Mouse (Mus musculus) liver, embryonic 14.5 days (tissue): ENCODE measurements around the gene Ifne. TPM values are rescaled to one million over a fixed set of nuclear protein-coding genes. Genes with fewer than 3 reads are reported as not detected.
"Not testable (repeated sequence)": the region's sequence is repeated elsewhere in the genome, so short reads cannot be mapped to it uniquely, and the experiment has no call there.

Source experiments
- ATAC-seq: fragments of 200-750 bp; cut with Nextera tagmentation; 2 replicates; pipeline ENCODE4 v1.8.0; 2017; ENCODE audit warnings: moderate number of reproducible peaks, mild to moderate bottlenecking, moderate library complexity; ENCODE audit not compliant: insufficient read depth
- DNase-seq, 3 experiments: peaks; one replicate each; pipeline ENCODE4 v3.0.0-alpha.2; 2012 to 2013; ENCODE audit warnings: low read depth in 3 of 3, low spot score in 3 of 3
- H3K27ac ChIP-seq: fragments of 300-500 bp; sonication (generic); 2 replicates; pipeline ENCODE4 v1.5.1; 2014; ENCODE audit warnings: moderate library complexity, mild to moderate bottlenecking, control low read depth, inconsistent platforms
- H3K27me3 ChIP-seq: fragments of 300-500 bp; sonication (generic); 2 replicates; pipeline ENCODE4 v1.6.1; 2014; ENCODE audit warnings: mild to moderate bottlenecking, low read length, moderate library complexity; ENCODE audit not compliant: control insufficient read depth, insufficient read depth
- H3K36me3 ChIP-seq: fragments of 300-500 bp; sonication (generic); replicated peaks from 2 replicates; pipeline ENCODE4 v1.6.1; 2014; ENCODE audit warnings: low read depth; ENCODE audit not compliant: control insufficient read depth, insufficient read depth
- H3K4me1 ChIP-seq, 2 experiments: fragments of 200-500 bp in 1 of 2; fragments of 300-500 bp in 1 of 2; sonication (generic) in 1 of 2; replicated peaks; 2 replicates each; pipeline ENCODE4 v1.6.1; 2012 to 2014; ENCODE audit warnings: antibody characterized with exemption in 1 of 2, inconsistent platforms in 1 of 2, low read length in 1 of 2; ENCODE audit not compliant: control insufficient read depth in 2 of 2, insufficient read depth in 2 of 2
- H3K4me2 ChIP-seq: fragments of 300-500 bp; sonication (generic); 2 replicates; pipeline ENCODE4 v1.6.1; 2014; ENCODE audit warnings: low read depth, mild to moderate bottlenecking, control low read depth, moderate library complexity
- H3K4me3 ChIP-seq, 2 experiments: fragments of 200-500 bp in 1 of 2; fragments of 300-500 bp in 1 of 2; sonication (generic) in 1 of 2; 2 replicates each; pipeline ENCODE4 v1.5.1; 2012 to 2014; ENCODE audit warnings: low read depth in 2 of 2, low read length in 2 of 2, mild to moderate bottlenecking in 2 of 2, control low read depth in 1 of 2, inconsistent platforms in 1 of 2, moderate library complexity in 1 of 2; ENCODE audit not compliant: insufficient read depth in 1 of 2
- H3K9ac ChIP-seq: fragments of 300-500 bp; sonication (generic); replicated peaks from 2 replicates; pipeline ENCODE4 v1.6.1; 2014; ENCODE audit warnings: mild to moderate bottlenecking, control low read depth, moderate library complexity
- H3K9me3 ChIP-seq: fragments of 300-500 bp; sonication (generic); 2 replicates; pipeline ENCODE4 v1.6.1; 2016; ENCODE audit warnings: low read length, mixed read lengths; ENCODE audit not compliant: control insufficient read depth
- CTCF ChIP-seq: IDR thresholded peaks from 2 replicates; pipeline ENCODE4 v1.5.1; 2016; ENCODE audit warnings: antibody characterized with exemption, low read depth, control low read depth
- EP300 ChIP-seq: IDR thresholded peaks from 2 replicates; pipeline ENCODE4 v1.6.1; 2016; ENCODE audit warnings: antibody characterized with exemption, low read depth
- WGBS: fragments of 180-500 bp; shearing (Covaris S2); extraction: QIAGEN DNeasy Blood & Tissue Kit; methylation state at CpG from one replicate; pipeline ENCODE4 v1.1.7; 2014; ENCODE audit not compliant: insufficient replicate concordance; 5-methylcytosine and 5-hydroxymethylcytosine counted together
- microRNA counts: library from miRNA; unstranded; fragments of <30 nt; microRNA quantifications from one replicate; lab custom pipeline; 2016
- microRNA-seq: library from miRNA; unstranded; fragments of <30 nt; microRNA quantifications from one replicate; pipeline ENCODE4, GENCODE M21; 2016
- polyA plus RNA-seq, 2 experiments: library from polyadenylated mRNA; depleted of rRNA in 1 of 2; stranded (reverse) in 1 of 2; unstranded in 1 of 2; fragments of >200 nt; fragmentation: Nextera tagmentation in 1 of 2; extraction: Ambion mirVana in 1 of 2; gene quantifications; 2 replicates each; pipeline versions ENCODE4 v1.2.1 to v1.2.3; 2012 to 2014

Ifne gene
- polyA plus RNA-seq, 2 experiments: not detected

DNA sequence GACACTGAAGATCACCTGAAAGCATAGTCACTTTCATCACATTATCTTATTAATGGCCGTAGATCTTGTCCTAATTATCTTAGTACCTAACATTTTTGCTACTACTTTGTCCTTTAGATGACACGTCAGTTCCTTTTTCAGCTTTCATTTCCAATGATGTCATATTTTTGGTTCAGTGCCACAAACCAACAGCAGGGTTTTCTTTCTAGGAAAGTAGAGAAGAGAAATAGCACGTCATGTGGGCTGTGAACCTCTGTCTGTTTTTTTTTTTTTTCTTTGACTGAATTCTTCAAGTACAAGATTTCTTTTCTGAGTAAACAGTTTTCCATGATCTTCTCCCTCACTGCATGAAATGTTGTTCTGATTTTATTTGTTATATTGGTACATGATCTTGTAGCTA is 39.9 kb downstream of the Ifne start:
- H3K27me3 ChIP-seq: no peaks in the 10 kb centered on the region
- H3K36me3 ChIP-seq: no peaks in the 10 kb centered on the region
- DNase-seq (no peak), ATAC-seq (no peak)
- no peak for TF ChIP-seq EP300
- no peak for TF ChIP-seq CTCF
- H3K9me3 ChIP-seq: no peaks in the 10 kb centered on the region
- no peak overlapping the region for H3K4me3 ChIP-seq
- H3K4me2 ChIP-seq: no peak overlapping the region
- H3K9ac ChIP-seq: no peak overlapping the region
- WGBS: 43% methylated on average over 3 of the region's 3 CpGs
- H3K27ac ChIP-seq: no peak overlapping the region
- no peaks in the 10 kb centered on the region for H3K4me1 ChIP-seq

DNA sequence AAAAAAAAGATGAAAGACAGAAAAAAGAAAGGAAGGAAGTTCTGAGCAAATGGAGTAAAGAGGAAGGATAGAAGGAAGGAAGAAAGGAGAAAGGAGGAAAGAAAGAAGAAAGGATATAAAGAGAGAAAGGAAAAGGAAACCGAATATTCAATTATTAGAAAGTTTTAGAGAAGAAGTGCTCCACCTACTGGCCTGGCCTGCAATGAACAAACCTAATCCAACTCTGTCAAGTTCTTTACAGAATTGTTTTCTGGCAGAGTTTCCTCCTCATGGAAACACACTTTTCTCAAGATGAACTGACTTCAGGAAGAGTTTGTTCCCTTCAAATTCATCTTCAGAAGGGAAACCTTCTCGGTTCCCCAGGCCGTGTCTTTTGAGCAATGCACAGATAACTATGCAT is 41.2 kb downstream of the Ifne start:
- Histone ChIP-seq H3K4me1 (no peaks in the 10 kb centered on the region), H3K9me3 (no peaks in the 10 kb centered on the region), H3K27ac (no peak overlapping the region), H3K9ac (no peak overlapping the region), H3K4me3 (no peak overlapping the region), H3K27me3 (no peaks in the 10 kb centered on the region), H3K4me2 (no peak overlapping the region), H3K36me3 (no peaks in the 10 kb centered on the region)
- ATAC-seq (no peak), DNase-seq (no peak)
- 27% methylated on average over 3 of the region's 3 CpGs for WGBS
- TF ChIP-seq EP300: no peak
- TF ChIP-seq CTCF: peak; percentile 41; the same call in 1 of the 2 replicates

DNA sequence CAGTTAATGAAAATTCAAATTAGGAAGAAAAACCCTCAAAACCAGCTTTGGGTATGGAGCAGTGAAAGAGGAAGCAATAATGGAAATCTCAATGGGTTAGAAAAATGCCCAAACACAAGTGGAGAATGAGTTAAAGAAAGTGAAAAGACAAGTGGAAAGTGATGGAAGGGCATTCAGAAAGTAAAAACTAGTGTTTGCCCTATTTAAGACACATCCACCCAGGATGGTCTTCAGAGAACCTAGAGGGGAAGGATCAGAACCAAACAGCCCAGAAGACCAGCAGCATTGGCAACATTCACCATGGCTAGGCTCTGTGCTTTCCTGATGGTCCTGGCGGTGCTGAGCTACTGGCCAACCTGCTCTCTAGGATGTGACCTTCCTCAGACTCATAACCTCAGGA is 44.8 kb downstream of the Ifne start, which contains the start of gene Ifna5:
TSS of gene Ifna5 (plus strand) at position 301 of the 400 bp plus-strand sequence.
- not testable (repeated sequence) for H3K4me3 ChIP-seq, H3K27me3 ChIP-seq, H3K9ac ChIP-seq, ATAC-seq, H3K4me1 ChIP-seq, H3K4me2 ChIP-seq, H3K27ac ChIP-seq, DNase-seq, H3K9me3 ChIP-seq, H3K36me3 ChIP-seq
- WGBS: 50% methylated on average over 1 of the region's 1 CpGs

DNA sequence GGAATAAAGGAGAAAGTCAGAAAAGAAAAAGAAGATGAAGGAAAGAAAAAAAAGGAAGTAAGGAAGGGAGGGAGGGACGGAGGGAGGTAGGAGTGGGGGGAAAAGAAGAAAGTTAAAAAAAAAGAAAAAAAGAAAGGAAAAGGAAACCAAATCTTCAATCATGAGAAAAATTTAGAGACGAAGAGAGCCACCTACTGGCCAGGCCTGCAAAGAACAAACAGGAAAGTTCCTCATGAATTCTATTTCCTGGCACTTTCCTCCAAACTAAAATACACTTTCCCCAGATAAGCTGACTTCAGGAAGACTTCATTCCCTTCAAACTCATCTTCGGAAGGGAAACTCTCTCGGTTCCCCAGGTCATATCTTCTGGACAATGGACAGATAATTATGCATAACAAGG is 49.5 kb downstream of the Ifne start:
- ATAC-seq (no peak), DNase-seq (no peak)
- Histone ChIP-seq H3K36me3 (no peaks in the 10 kb centered on the region), H3K9ac (no peak overlapping the region), H3K4me1 (no peaks in the 10 kb centered on the region), H3K27me3 (no peaks in the 10 kb centered on the region), H3K4me2 (no peak overlapping the region), H3K27ac (no peak overlapping the region), H3K9me3 (no peaks in the 10 kb centered on the region), H3K4me3 (no peak overlapping the region)
- 12% methylated on average over 4 of the region's 4 CpGs for WGBS
- TF ChIP-seq CTCF: no peak; the same call in 1 of the 2 replicates
- no peak for TF ChIP-seq EP300

MicroRNAs encoded within 50 kb of the gene (microRNA counts, 519-probe panel; counts per million panel counts)
- 3,313 counts per million, percentile 9 among the panel's probes with 10 or more counts for microRNA mmu-miR-31 (lab: Ali Mortazavi, UCI)

Small RNAs within 50 kb of the gene (microRNA-seq; reads per million reads assigned to microRNA genes)
- gene Mir31: 1,170 reads per million, percentile 74 among the genes with 10 or more reads in this experiment

Other genes starting within 250 kb of the Ifne start
- gene C87499, start 245.8 kb downstream of the Ifne start, polyA plus RNA-seq (2012; rRNA removed): not detected in 2 replicates
- gene C87499, start 245.8 kb downstream of the Ifne start, polyA plus RNA-seq (2014; fragmentation: Nextera tagmentation; extraction: Ambion mirVana): not detected in 2 replicates
- gene Ifna13, start 235.7 kb downstream of the Ifne start, polyA plus RNA-seq (2012; rRNA removed): not detected in 2 replicates
- not detected in 2 replicates for gene Ifna13, start 235.7 kb downstream of the Ifne start, polyA plus RNA-seq (2014; fragmentation: Nextera tagmentation; extraction: Ambion mirVana)
- not detected in 2 replicates for gene Ifna16, start 203.3 kb downstream of the Ifne start, polyA plus RNA-seq (2012; rRNA removed)
- gene Ifna16, start 203.3 kb downstream of the Ifne start, polyA plus RNA-seq (2014; fragmentation: Nextera tagmentation; extraction: Ambion mirVana): not detected in 2 replicates
- not detected in 2 replicates for gene Ifna2, start 196.3 kb downstream of the Ifne start, polyA plus RNA-seq (2012; rRNA removed)
- gene Ifna2, start 196.3 kb downstream of the Ifne start, polyA plus RNA-seq (2014; fragmentation: Nextera tagmentation; extraction: Ambion mirVana): not detected in 2 replicates
- not detected in 2 replicates for gene Ifnab, start 188.8 kb downstream of the Ifne start, polyA plus RNA-seq (2012; rRNA removed)
- not detected in 2 replicates for gene Ifnab, start 188.8 kb downstream of the Ifne start, polyA plus RNA-seq (2014; fragmentation: Nextera tagmentation; extraction: Ambion mirVana)
- 0.08 and 0.13 TPM in 2 replicates for gene Gm26566, start 158.4 kb downstream of the Ifne start, polyA plus RNA-seq (2012; rRNA removed)
- 0.24 and 0.43 TPM in 2 replicates for gene Gm26566, start 158.4 kb downstream of the Ifne start, polyA plus RNA-seq (2014; fragmentation: Nextera tagmentation; extraction: Ambion mirVana)
- gene Klhl9, start 157.7 kb downstream of the Ifne start, polyA plus RNA-seq (2012; rRNA removed): 6.4 and 9.1 TPM in 2 replicates
- gene Klhl9, start 157.7 kb downstream of the Ifne start, polyA plus RNA-seq (2014; fragmentation: Nextera tagmentation; extraction: Ambion mirVana): 26.5 and 28.1 TPM in 2 replicates
- not detected in 2 replicates for gene Gm13271, start 125.3 kb downstream of the Ifne start, polyA plus RNA-seq (2012; rRNA removed)
- gene Gm13271, start 125.3 kb downstream of the Ifne start, polyA plus RNA-seq (2014; fragmentation: Nextera tagmentation; extraction: Ambion mirVana): not detected in 2 replicates
- 0.02 TPM in 1 of 2 replicates, not detected in the other for gene Gm13283, start 120.1 kb downstream of the Ifne start, polyA plus RNA-seq (2012; rRNA removed)
- 0.15 TPM in 1 of 2 replicates, not detected in the other for gene Gm13283, start 120.1 kb downstream of the Ifne start, polyA plus RNA-seq (2014; fragmentation: Nextera tagmentation; extraction: Ambion mirVana)
- gene Gm13290, start 106.4 kb downstream of the Ifne start, polyA plus RNA-seq (2012; rRNA removed): not detected in 2 replicates
- 0.14 TPM in 1 of 2 replicates, not detected in the other for gene Gm13290, start 106.4 kb downstream of the Ifne start, polyA plus RNA-seq (2014; fragmentation: Nextera tagmentation; extraction: Ambion mirVana)
- gene Gm13289, start 103.3 kb downstream of the Ifne start, polyA plus RNA-seq (2012; rRNA removed): not detected in 2 replicates
- gene Gm13289, start 103.3 kb downstream of the Ifne start, polyA plus RNA-seq (2014; fragmentation: Nextera tagmentation; extraction: Ambion mirVana): not detected in 2 replicates
- gene Gm13272, start 100.4 kb downstream of the Ifne start, polyA plus RNA-seq (2012; rRNA removed): not detected in 2 replicates
- not detected in 2 replicates for gene Gm13272, start 100.4 kb downstream of the Ifne start, polyA plus RNA-seq (2014; fragmentation: Nextera tagmentation; extraction: Ambion mirVana)
- gene Ifnz, start 98.1 kb downstream of the Ifne start, polyA plus RNA-seq (2012; rRNA removed): not detected in 2 replicates
- gene Ifnz, start 98.1 kb downstream of the Ifne start, polyA plus RNA-seq (2014; fragmentation: Nextera tagmentation; extraction: Ambion mirVana): not detected in 2 replicates
- not detected in 2 replicates for gene Gm13276, start 94.5 kb downstream of the Ifne start, polyA plus RNA-seq (2012; rRNA removed)
- not detected in 2 replicates for gene Gm13276, start 94.5 kb downstream of the Ifne start, polyA plus RNA-seq (2014; fragmentation: Nextera tagmentation; extraction: Ambion mirVana)
- not detected in 2 replicates for gene Gm13277, start 91.6 kb downstream of the Ifne start, polyA plus RNA-seq (2012; rRNA removed)
- not detected in 2 replicates for gene Gm13277, start 91.6 kb downstream of the Ifne start, polyA plus RNA-seq (2014; fragmentation: Nextera tagmentation; extraction: Ambion mirVana)
- gene Gm13278, start 88.7 kb downstream of the Ifne start, polyA plus RNA-seq (2012; rRNA removed): not detected in 2 replicates
- not detected in 2 replicates for gene Gm13278, start 88.7 kb downstream of the Ifne start, polyA plus RNA-seq (2014; fragmentation: Nextera tagmentation; extraction: Ambion mirVana)
- gene Gm13275, start 85.7 kb downstream of the Ifne start, polyA plus RNA-seq (2012; rRNA removed): not detected in 2 replicates
- not detected in 2 replicates for gene Gm13275, start 85.7 kb downstream of the Ifne start, polyA plus RNA-seq (2014; fragmentation: Nextera tagmentation; extraction: Ambion mirVana)
- not detected in 2 replicates for gene Gm13279, start 82.8 kb downstream of the Ifne start, polyA plus RNA-seq (2012; rRNA removed)
- gene Gm13279, start 82.8 kb downstream of the Ifne start, polyA plus RNA-seq (2014; fragmentation: Nextera tagmentation; extraction: Ambion mirVana): not detected in 2 replicates
- gene Gm13285, start 80.5 kb downstream of the Ifne start, polyA plus RNA-seq (2012; rRNA removed): not detected in 2 replicates
- gene Gm13285, start 80.5 kb downstream of the Ifne start, polyA plus RNA-seq (2014; fragmentation: Nextera tagmentation; extraction: Ambion mirVana): 0.14 TPM in 1 of 2 replicates, not detected in the other
- not detected in 2 replicates for gene Gm13287, start 76.9 kb downstream of the Ifne start, polyA plus RNA-seq (2012; rRNA removed)
- gene Gm13287, start 76.9 kb downstream of the Ifne start, polyA plus RNA-seq (2014; fragmentation: Nextera tagmentation; extraction: Ambion mirVana): not detected in 2 replicates
- not detected in 2 replicates for gene Gm13288, start 74.7 kb downstream of the Ifne start, polyA plus RNA-seq (2012; rRNA removed)
- gene Gm13288, start 74.7 kb downstream of the Ifne start, polyA plus RNA-seq (2014; fragmentation: Nextera tagmentation; extraction: Ambion mirVana): not detected in 2 replicates
- gene Ifna7, start 64.0 kb downstream of the Ifne start, polyA plus RNA-seq (2012; rRNA removed): not detected in 2 replicates
- gene Ifna7, start 64.0 kb downstream of the Ifne start, polyA plus RNA-seq (2014; fragmentation: Nextera tagmentation; extraction: Ambion mirVana): not detected in 2 replicates
- gene Ifna11, start 60.2 kb downstream of the Ifne start, polyA plus RNA-seq (2012; rRNA removed): not detected in 2 replicates
- not detected in 2 replicates for gene Ifna11, start 60.2 kb downstream of the Ifne start, polyA plus RNA-seq (2014; fragmentation: Nextera tagmentation; extraction: Ambion mirVana)
- gene Ifna6, start 52.8 kb downstream of the Ifne start, polyA plus RNA-seq (2012; rRNA removed): not detected in 2 replicates
- not detected in 2 replicates for gene Ifna6, start 52.8 kb downstream of the Ifne start, polyA plus RNA-seq (2014; fragmentation: Nextera tagmentation; extraction: Ambion mirVana)
- gene Ifna5, start 44.7 kb downstream of the Ifne start, polyA plus RNA-seq (2012; rRNA removed): not detected in 2 replicates
- not detected in 2 replicates for gene Ifna5, start 44.7 kb downstream of the Ifne start, polyA plus RNA-seq (2014; fragmentation: Nextera tagmentation; extraction: Ambion mirVana)
- not detected in 2 replicates for gene Ifna4, start 38.3 kb downstream of the Ifne start, polyA plus RNA-seq (2012; rRNA removed)
- not detected in 2 replicates for gene Ifna4, start 38.3 kb downstream of the Ifne start, polyA plus RNA-seq (2014; fragmentation: Nextera tagmentation; extraction: Ambion mirVana)
- not detected in 2 replicates for gene Ifna1, start 30.1 kb downstream of the Ifne start, polyA plus RNA-seq (2012; rRNA removed)
- not detected in 2 replicates for gene Ifna1, start 30.1 kb downstream of the Ifne start, polyA plus RNA-seq (2014; fragmentation: Nextera tagmentation; extraction: Ambion mirVana)